Mouse (Mus musculus) midbrain, embryonic 15.5 days (tissue): ENCODE data around the gene Clip4. TPM values are rescaled to one million over a fixed set of nuclear protein-coding genes. Genes with fewer than 3 reads are reported as not detected.
A peak's percentile ranks its signal among the peaks of the same experiment; 100 is the strongest.
"Not testable (repeated sequence)": the region's sequence is repeated elsewhere in the genome, so short reads cannot be mapped to it uniquely, and the experiment has no call there.

Experiments used
- ATAC-seq: fragments of 200-750 bp; cut with Nextera tagmentation; replicated peaks from 2 replicates; pipeline ENCODE4 v1.8.0; 2017; ENCODE audit warnings: moderate TSS enrichment
- H3K27ac ChIP-seq: fragments of 300-500 bp; sonication (generic); 2 replicates; pipeline ENCODE4 v1.5.1; 2015; ENCODE audit warnings: mild to moderate bottlenecking, inconsistent platforms
- H3K27me3 ChIP-seq: fragments of 300-500 bp; sonication (generic); replicated peaks from 2 replicates; pipeline ENCODE4 v1.6.1; 2015; ENCODE audit warnings: inconsistent platforms
- H3K36me3 ChIP-seq: fragments of 300-500 bp; sonication (generic); replicated peaks from 2 replicates; pipeline ENCODE4 v1.6.1; 2015; ENCODE audit warnings: inconsistent platforms
- H3K4me1 ChIP-seq: fragments of 300-500 bp; sonication (generic); 2 replicates; pipeline ENCODE4 v1.6.1; 2015; ENCODE audit warnings: inconsistent platforms
- H3K4me2 ChIP-seq: fragments of 300-500 bp; sonication (generic); 2 replicates; pipeline ENCODE4 v1.6.1; 2015; ENCODE audit warnings: inconsistent platforms, mild to moderate bottlenecking, moderate library complexity
- H3K4me3 ChIP-seq: fragments of 300-500 bp; sonication (generic); 2 replicates; pipeline ENCODE4 v1.5.1; 2015; ENCODE audit warnings: mild to moderate bottlenecking, inconsistent platforms
- H3K9ac ChIP-seq: fragments of 300-500 bp; sonication (generic); 2 replicates; pipeline ENCODE4 v1.6.1; 2015; ENCODE audit warnings: mild to moderate bottlenecking, inconsistent platforms
- H3K9me3 ChIP-seq: fragments of 300-500 bp; sonication (generic); 2 replicates; pipeline ENCODE4 v1.6.1; 2016; ENCODE audit warnings: inconsistent platforms
- WGBS: fragments of 180-500 bp; shearing (Covaris S2); methylation state at CpG from one replicate; pipeline ENCODE4 v1.1.7; 2015; ENCODE audit warnings: mixed read lengths; 5-methylcytosine and 5-hydroxymethylcytosine counted together
- polyA plus RNA-seq: library from polyadenylated mRNA; unstranded; fragments of >200 nt; fragmentation: Nextera tagmentation; extraction: Ambion mirVana; gene quantifications from 2 replicates; pipeline ENCODE4 v1.2.1, GENCODE M21; 2015

The Clip4 gene
- 12.7 and 13.7 TPM in 2 replicates for polyA plus RNA-seq

- H3K9me3 ChIP-seq, ATAC-seq, H3K4me1 ChIP-seq, H3K27ac ChIP-seq, H3K36me3 ChIP-seq, H3K9ac ChIP-seq, H3K4me3 ChIP-seq, H3K27me3 ChIP-seq, H3K4me2 ChIP-seq: not testable (repeated sequence)
- 74% methylated on average over 1 of the region's 1 CpGs for WGBS
These were observed at the start of gene Clip4 for GRCm38 (mm10) chr17:71768173-71768572. Clip4 (plus strand) TSS chr17:71768473.

- H3K4me1 ChIP-seq: no peaks in the 10 kb centered on the region
- no peak for ATAC-seq
- H3K27me3 ChIP-seq: no peaks in the 10 kb centered on the region
- no peak overlapping the region for H3K4me2 ChIP-seq
- H3K4me3 ChIP-seq: no peak overlapping the region
- H3K36me3 ChIP-seq: no peaks in the 10 kb centered on the region
- H3K9me3 ChIP-seq: no peaks in the 10 kb centered on the region
- no peak overlapping the region for H3K27ac ChIP-seq
- no peak overlapping the region for H3K9ac ChIP-seq
These were observed 47.8 kb upstream of the Clip4 start for GRCm38 (mm10) chr17:71720434-71720833.

GRCm38 (mm10) chr17:71721019-71721418 is 47.3 kb upstream of the Clip4 start:
- Histone ChIP-seq H3K4me1 (no peaks in the 10 kb centered on the region), H3K4me3 (no peak overlapping the region), H3K9ac (no peak overlapping the region), H3K4me2 (no peak overlapping the region), H3K27ac (no peak overlapping the region), H3K27me3 (no peaks in the 10 kb centered on the region), H3K36me3 (no peaks in the 10 kb centered on the region), H3K9me3 (no peaks in the 10 kb centered on the region)
- WGBS: 75% methylated on average over 3 of the region's 3 CpGs
- no peak for ATAC-seq

GRCm38 (mm10) chr17:71730655-71731054 is 37.6 kb upstream of the Clip4 start:
- no peaks in the 10 kb centered on the region for H3K9me3 ChIP-seq
- no peaks in the 10 kb centered on the region for H3K27me3 ChIP-seq
- no peak overlapping the region for H3K4me3 ChIP-seq
- H3K36me3 ChIP-seq: no peaks in the 10 kb centered on the region
- no peak overlapping the region for H3K9ac ChIP-seq
- no peak overlapping the region for H3K4me2 ChIP-seq
- WGBS: 74% methylated on average over 2 of the region's 2 CpGs
- H3K27ac ChIP-seq: no peak overlapping the region
- no peaks in the 10 kb centered on the region for H3K4me1 ChIP-seq
- ATAC-seq: no peak

- H3K4me1 ChIP-seq: no peaks in the 10 kb centered on the region; the same call in 1 of the 2 replicates
- no peaks in the 10 kb centered on the region for H3K36me3 ChIP-seq
- 62% methylated on average over 3 of the region's 3 CpGs for WGBS
- H3K4me3 ChIP-seq: no peak overlapping the region
- H3K27me3 ChIP-seq: no peaks in the 10 kb centered on the region
- no peak overlapping the region for H3K27ac ChIP-seq
- ATAC-seq: no peak
- H3K9ac ChIP-seq: no peak overlapping the region
- no peak overlapping the region for H3K4me2 ChIP-seq
- no peaks in the 10 kb centered on the region for H3K9me3 ChIP-seq
These were observed 31.8 kb upstream of the Clip4 start for GRCm38 (mm10) chr17:71736442-71736841.

- H3K36me3 ChIP-seq: no peaks in the 10 kb centered on the region
- H3K4me3 ChIP-seq: no peak overlapping the region
- H3K4me2 ChIP-seq: no peak overlapping the region
- no peaks in the 10 kb centered on the region for H3K27me3 ChIP-seq
- no peak overlapping the region for H3K9ac ChIP-seq
- no peak for ATAC-seq
- H3K4me1 ChIP-seq: no peaks in the 10 kb centered on the region
- WGBS: 88% methylated on average over 3 of the region's 3 CpGs
- no peaks in the 10 kb centered on the region for H3K9me3 ChIP-seq
- H3K27ac ChIP-seq: no peak overlapping the region
These were observed 26.1 kb upstream of the Clip4 start for GRCm38 (mm10) chr17:71742156-71742555.

GRCm38 (mm10) chr17:71742935-71743334 is 25.3 kb upstream of the Clip4 start:
- H3K36me3 ChIP-seq: no peaks in the 10 kb centered on the region
- no peak overlapping the region for H3K27ac ChIP-seq
- 29% methylated on average over 5 of the region's 5 CpGs for WGBS
- no peaks in the 10 kb centered on the region for H3K27me3 ChIP-seq
- no peak overlapping the region for H3K9ac ChIP-seq
- no peak overlapping the region for H3K4me3 ChIP-seq
- H3K4me2 ChIP-seq: no peak overlapping the region
- H3K4me1 ChIP-seq: no peaks in the 10 kb centered on the region
- ATAC-seq: no peak
- no peaks in the 10 kb centered on the region for H3K9me3 ChIP-seq

- no peaks in the 10 kb centered on the region for H3K27me3 ChIP-seq
- ATAC-seq: no peak
- no peak overlapping the region for H3K9ac ChIP-seq
- no peaks in the 10 kb centered on the region for H3K9me3 ChIP-seq
- H3K27ac ChIP-seq: no peak overlapping the region
- no peak overlapping the region for H3K4me2 ChIP-seq
- H3K36me3 ChIP-seq: no peaks in the 10 kb centered on the region
- no peaks in the 10 kb centered on the region for H3K4me1 ChIP-seq
- 74% methylated on average over 9 of the region's 9 CpGs for WGBS
- no peak overlapping the region for H3K4me3 ChIP-seq
These were observed 22.2 kb upstream of the Clip4 start for GRCm38 (mm10) chr17:71746114-71746513.

- H3K4me3 ChIP-seq: no peak overlapping the region
- no peaks in the 10 kb centered on the region for H3K36me3 ChIP-seq
- no peak overlapping the region for H3K4me2 ChIP-seq
- WGBS: 70% methylated on average over 8 of the region's 8 CpGs
- H3K27me3 ChIP-seq: no peaks in the 10 kb centered on the region
- H3K27ac ChIP-seq: no peak overlapping the region
- H3K9me3 ChIP-seq: no peaks in the 10 kb centered on the region
- 0 out of 2 replicates have a peak, but pooled peaks have one; percentile 51 for ATAC-seq
- no peaks in the 10 kb centered on the region for H3K4me1 ChIP-seq
- H3K9ac ChIP-seq: no peak overlapping the region
These were observed 20.7 kb upstream of the Clip4 start for GRCm38 (mm10) chr17:71747561-71747960.

GRCm38 (mm10) chr17:71749616-71750168 is 18.6 kb upstream of the Clip4 start:
- Histone ChIP-seq H3K27ac (no peak overlapping the region), H3K9ac (no peak overlapping the region), H3K4me2 (no peak overlapping the region), H3K9me3 (no peaks in the 10 kb centered on the region), H3K4me1 (no peaks in the 10 kb centered on the region), H3K27me3 (no peaks in the 10 kb centered on the region), H3K4me3 (no peak overlapping the region), H3K36me3 (no peaks in the 10 kb centered on the region)
- WGBS: 84% methylated on average over 9 of the region's 9 CpGs
- no peak for ATAC-seq

GRCm38 (mm10) chr17:71752831-71753230 is 15.4 kb upstream of the Clip4 start, which contains the start of gene Pcare:
Pcare (minus strand) TSS chr17:71752894.
- H3K9ac ChIP-seq: no peak within 1 kb of the TSS
- no peak within 1 kb of the TSS for H3K27ac ChIP-seq
- WGBS: 54% methylated on average over 10 of the region's 10 CpGs
- no peaks in the 10 kb centered on the region for H3K4me1 ChIP-seq
- H3K4me2 ChIP-seq: no peak within 1 kb of the TSS
- no peak within 1 kb of the TSS for H3K4me3 ChIP-seq
- no peaks in the 10 kb centered on the region for H3K9me3 ChIP-seq
- no peaks in the 10 kb centered on the region for H3K36me3 ChIP-seq
- no peak for ATAC-seq
- H3K27me3 ChIP-seq: no peaks in the 10 kb centered on the region

- no peaks in the 10 kb centered on the region for H3K4me1 ChIP-seq
- H3K4me3 ChIP-seq: no peak overlapping the region
- H3K9me3 ChIP-seq: no peaks in the 10 kb centered on the region
- H3K36me3 ChIP-seq: no peaks in the 10 kb centered on the region
- ATAC-seq: no peak
- no peak overlapping the region for H3K27ac ChIP-seq
- no peaks in the 10 kb centered on the region for H3K27me3 ChIP-seq
- H3K4me2 ChIP-seq: no peak overlapping the region
- WGBS: 71% methylated on average over 7 of the region's 7 CpGs
- H3K9ac ChIP-seq: no peak overlapping the region
These were observed 7.7 kb upstream of the Clip4 start for GRCm38 (mm10) chr17:71760536-71760935.

- Histone ChIP-seq H3K4me1 (no peaks in the 10 kb centered on the region), H3K27me3 (no peaks in the 10 kb centered on the region), H3K9me3 (no peaks in the 10 kb centered on the region), H3K9ac (no peak overlapping the region), H3K36me3 (no peaks in the 10 kb centered on the region), H3K4me2 (peak overlapping the region; percentile 9; the same call in 1 of the 2 replicates), H3K27ac (no peak overlapping the region), H3K4me3 (no peak overlapping the region)
- 10% methylated on average over 6 of the region's 6 CpGs for WGBS
- ATAC-seq: no peak; the same call in 1 of the 2 replicates
These were observed 1.3 kb downstream of the Clip4 start for GRCm38 (mm10) chr17:71769564-71769963.
